In the genomic region with DNA sequence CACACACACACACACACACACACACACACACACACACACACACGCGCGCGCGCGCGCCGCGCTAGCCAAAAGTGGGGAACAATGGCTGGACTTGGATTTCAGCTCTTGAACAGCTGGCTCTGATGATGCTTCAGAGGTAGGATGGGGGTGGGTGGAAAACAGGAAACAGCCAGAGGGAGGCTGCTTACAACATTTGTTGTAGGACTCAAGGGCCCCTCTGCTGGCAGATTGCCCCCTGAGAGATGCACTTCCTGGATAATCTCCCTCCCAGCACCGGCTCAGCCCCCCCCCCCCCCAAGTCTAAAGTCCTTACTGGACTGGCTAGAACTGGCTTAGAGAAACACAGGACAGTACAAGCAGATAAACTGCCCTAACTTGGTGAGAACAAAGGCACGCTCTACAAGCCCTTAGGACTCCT, we compare ENCODE assay signal across 8 mouse cellular contexts. TPM values are rescaled to one million over a fixed set of nuclear protein-coding genes. Genes with fewer than 3 reads are reported as not detected.
A peak's percentile ranks its signal among the peaks of the same experiment; 100 is the strongest.
DNase-seq lines count a peak whose midpoint lies in the region; ATAC-seq lines count a peak whose summit lies in the region.

No protein-coding gene starts in this region.

- ATAC-seq in heart, embryonic 14.5 days (ENCODE audit: insufficient number of reproducible peaks, insufficient read depth, low FRiP score, low read depth): peak; percentile 14; the same call in 1 of the 2 replicates
- ATAC-seq in kidney, embryonic 16.5 days (ENCODE audit: low FRiP score, low TSS enrichment): peak; percentile 56; the same call in 1 of the 2 replicates
- ATAC-seq in stomach, embryonic 16.5 days (ENCODE audit: insufficient read depth, low FRiP score): peak; percentile 48; the same call in 1 of the 2 replicates

- H3K4me2 ChIP-seq in heart, embryonic 14.5 days (ENCODE audit: low read length): no peak overlapping the region
- no peak overlapping the region for H3K4me2 ChIP-seq in kidney, embryonic 16.5 days (replicated peaks; ENCODE audit: low read depth, low read length)
- 0 out of 2 replicates have a peak overlapping the region, but pooled peaks have one; percentile 10 for H3K4me2 ChIP-seq in stomach, embryonic 16.5 days (ENCODE audit: low read depth, low read length)

- DNase-seq in 416B (ENCODE audit: low read depth) (peak; percentile 28), NIH3T3 (ENCODE audit: low read depth) (peak; percentile 74)
- DNase-seq in frontal cortex, postnatal 36 days (ENCODE audit: low spot score in 2 of 2): no peak
- DNase-seq in cerebellum, adult 11-12 months: no peak
- DNase-seq in urinary bladder, adult 18-20 months (ENCODE audit: low spot score in 2 of 2): no peak

- H3K9ac ChIP-seq in heart, embryonic 14.5 days (ENCODE audit: low read length): no peak overlapping the region
- peak overlapping the region; percentile 25; the same call in 1 of the 2 replicates for H3K9ac ChIP-seq in kidney, embryonic 16.5 days (replicated peaks; ENCODE audit: low read length)
- H3K9ac ChIP-seq in stomach, embryonic 16.5 days (ENCODE audit: low read length): peak overlapping the region; percentile 4; the same call in 1 of the 2 replicates

- H3K4me3 ChIP-seq in heart, embryonic 14.5 days (ENCODE audit: control insufficient read depth in 1 of 2, insufficient read depth in 1 of 2, low read depth in 1 of 2, low read length in 2 of 2): no peak overlapping the region
- H3K4me3 ChIP-seq in kidney, embryonic 16.5 days (ENCODE audit: low read length): no peak overlapping the region
- no peak overlapping the region for H3K4me3 ChIP-seq in stomach, embryonic 16.5 days (replicated peaks; ENCODE audit: low read length)

- 66% methylated on average over 11 of the region's 11 CpGs for whole genome bisulfite sequencing in heart, embryonic 14.5 days
- WGBS in kidney, embryonic 16.5 days: 29% methylated on average over 11 of the region's 11 CpGs
- WGBS in stomach, embryonic 16.5 days: 50% methylated on average over 11 of the region's 11 CpGs

- no peaks in the 10 kb centered on the region for H3K9me3 ChIP-seq in heart, embryonic 14.5 days (ENCODE audit: control insufficient read depth, low read length)
- no peaks in the 10 kb centered on the region for H3K9me3 ChIP-seq in kidney, embryonic 16.5 days (ENCODE audit: low read length)
- H3K9me3 ChIP-seq in stomach, embryonic 16.5 days (replicated peaks; ENCODE audit: control insufficient read depth, low read length): no peaks in the 10 kb centered on the region

- H3K27ac ChIP-seq in heart, embryonic 14.5 days (replicated peaks in 1 of 2; ENCODE audit: control insufficient read depth in 1 of 2, insufficient read depth in 1 of 2, low read depth in 2 of 2, low read length in 2 of 2): 0 out of 4 replicates have a peak overlapping the region, but pooled peaks of 1 of the 2 experiments have one; percentile 8
- H3K27ac ChIP-seq in kidney, embryonic 16.5 days (ENCODE audit: low read length): peak overlapping the region; percentile 31; the same call in 1 of the 2 replicates
- peak overlapping the region; percentile 26 for H3K27ac ChIP-seq in stomach, embryonic 16.5 days (ENCODE audit: low read length)

- H3K27me3 ChIP-seq in heart, embryonic 14.5 days (ENCODE audit: control insufficient read depth, insufficient read depth, low read length): 0 out of 2 replicates have a peak, but pooled peaks cover 3% of the 10 kb centered on the region
- H3K27me3 ChIP-seq in kidney, embryonic 16.5 days (ENCODE audit: insufficient read depth, low read length): peaks cover 3% of the 10 kb centered on the region; the same call in 1 of the 2 replicates
- no peaks in the 10 kb centered on the region; the same call in 1 of the 2 replicates for H3K27me3 ChIP-seq in stomach, embryonic 16.5 days (ENCODE audit: control insufficient read depth, insufficient read depth, low read length)

- no peaks in the 10 kb centered on the region for H3K36me3 ChIP-seq in heart, embryonic 14.5 days (ENCODE audit: control insufficient read depth, insufficient read depth, low read length)
- no peaks in the 10 kb centered on the region for H3K36me3 ChIP-seq in kidney, embryonic 16.5 days (ENCODE audit: insufficient read depth, low read length)
- no peaks in the 10 kb centered on the region for H3K36me3 ChIP-seq in stomach, embryonic 16.5 days (ENCODE audit: control insufficient read depth, insufficient read depth, low read length)

- H3K4me1 ChIP-seq in heart, embryonic 14.5 days (ENCODE audit: control insufficient read depth in 2 of 2, insufficient read depth in 2 of 2, low read length in 2 of 2): peaks cover 4 to 12% of the 10 kb centered on the region in 2 experiments
- peaks cover 14% of the 10 kb centered on the region; the same call in 1 of the 2 replicates for H3K4me1 ChIP-seq in kidney, embryonic 16.5 days (ENCODE audit: insufficient read depth, low read length)
- peaks cover 13% of the 10 kb centered on the region for H3K4me1 ChIP-seq in stomach, embryonic 16.5 days (ENCODE audit: control insufficient read depth, insufficient read depth, low read length)

RNA-seq across cellular contexts. Expression of a gene that starts 4.9 kb away (rescaled TPM):
- polyA plus RNA-seq in heart, embryonic 14.5 days (2014; fragmentation: Nextera tagmentation; extraction: Ambion mirVana): 33.0 and 34.6 TPM in 2 replicates
- polyA plus RNA-seq in kidney, embryonic 16.5 days (2015; fragmentation: Nextera tagmentation; extraction: Ambion mirVana): 45.7 and 49.8 TPM in 2 replicates
- 36.8 and 38.9 TPM in 2 replicates for polyA plus RNA-seq in stomach, embryonic 16.5 days (2015; fragmentation: Nextera tagmentation; extraction: Ambion mirVana)

RNA-seq across cellular contexts. Expression of a gene that starts 9.5 kb away (rescaled TPM):
- polyA plus RNA-seq in heart, embryonic 14.5 days (2014; fragmentation: Nextera tagmentation; extraction: Ambion mirVana): 0.19 and 0.57 TPM in 2 replicates
- polyA plus RNA-seq in kidney, embryonic 16.5 days (2015; fragmentation: Nextera tagmentation; extraction: Ambion mirVana): 0.37 and 0.64 TPM in 2 replicates
- polyA plus RNA-seq in stomach, embryonic 16.5 days (2015; fragmentation: Nextera tagmentation; extraction: Ambion mirVana): 6.7 and 8.8 TPM in 2 replicates

RNA-seq across cellular contexts. Expression of a gene that starts 34.4 kb away (rescaled TPM):
- 0.53 and 0.92 TPM in 2 replicates for polyA plus RNA-seq in heart, embryonic 14.5 days (2014; fragmentation: Nextera tagmentation; extraction: Ambion mirVana)
- 0.64 and 0.67 TPM in 2 replicates for polyA plus RNA-seq in kidney, embryonic 16.5 days (2015; fragmentation: Nextera tagmentation; extraction: Ambion mirVana)
- polyA plus RNA-seq in stomach, embryonic 16.5 days (2015; fragmentation: Nextera tagmentation; extraction: Ambion mirVana): 0.45 and 0.48 TPM in 2 replicates

RNA-seq across cellular contexts. Expression of a gene that starts 39.8 kb away (rescaled TPM):
- 90.8 and 93.0 TPM in 2 replicates for polyA plus RNA-seq in heart, embryonic 14.5 days (2014; fragmentation: Nextera tagmentation; extraction: Ambion mirVana)
- polyA plus RNA-seq in kidney, embryonic 16.5 days (2015; fragmentation: Nextera tagmentation; extraction: Ambion mirVana): 132 and 139 TPM in 2 replicates
- polyA plus RNA-seq in stomach, embryonic 16.5 days (2015; fragmentation: Nextera tagmentation; extraction: Ambion mirVana): 111 and 120 TPM in 2 replicates

RNA-seq across cellular contexts. Expression of a gene that starts 39.8 kb away (rescaled TPM):
- 43.6 and 48.7 TPM in 2 replicates for polyA plus RNA-seq in heart, embryonic 14.5 days (2014; fragmentation: Nextera tagmentation; extraction: Ambion mirVana)
- polyA plus RNA-seq in kidney, embryonic 16.5 days (2015; fragmentation: Nextera tagmentation; extraction: Ambion mirVana): 109 TPM in 2 replicates
- polyA plus RNA-seq in stomach, embryonic 16.5 days (2015; fragmentation: Nextera tagmentation; extraction: Ambion mirVana): 67.9 and 72.6 TPM in 2 replicates

Comparison
In these comparisons a context has a peak if more than half of its experiments do, and no peak if none do; other contexts are left out.
1. DNase-seq: peak in 416B (single experiment) and NIH3T3 (single experiment); none in frontal cortex, postnatal 36 days (0 of 2), cerebellum, adult 11-12 months (single experiment) and urinary bladder, adult 18-20 months (0 of 2).
2. Peak in every context shown above with its lines, with median percentiles within 50 percentile points of each other: ATAC-seq.